ENCODE assay signal across 24 mouse cellular contexts in genomic region chr2:20977051-20977450, GRCm38 (mm10).
"Had no signal": no experiment of that assay in that cellular context is flagged by ENCODE, and none has a peak within 500 bp of the region (broad histone marks: within the 10 kb centered on the region; RNA-seq: fewer than 3 reads in every experiment).

No protein-coding gene starts in this region.

- H3K4me3 ChIP-seq: embryonic facial prominence, embryonic 10.5 days; embryonic facial prominence, embryonic 12.5 days; embryonic facial prominence, embryonic 13.5 days; embryonic facial prominence, embryonic 15.5 days; erythroblast, embryonic 14.5 days; forebrain, embryonic 10.5 days; forebrain, embryonic 12.5 days; forebrain, embryonic 13.5 days; forebrain, embryonic 15.5 days; gastrocnemius, adult 2 months; heart, adult 2 months had no signal

- H3K27me3 ChIP-seq: embryonic facial prominence, embryonic 12.5 days; embryonic facial prominence, embryonic 13.5 days; embryonic facial prominence, embryonic 15.5 days; forebrain, embryonic 12.5 days; forebrain, embryonic 13.5 days; forebrain, embryonic 15.5 days had no signal

- H3K36me3 ChIP-seq: embryonic facial prominence, embryonic 10.5 days; embryonic facial prominence, embryonic 12.5 days; embryonic facial prominence, embryonic 13.5 days; embryonic facial prominence, embryonic 15.5 days; forebrain, embryonic 10.5 days; forebrain, embryonic 12.5 days; forebrain, embryonic 15.5 days had no signal

- DNase-seq: cerebellum, adult 9-11 months; cerebellum, postnatal 10 days; cerebellum, postnatal 14 days; cerebellum, postnatal 25 days; cerebellum, postnatal 36 days; embryo, embryonic 11 days; forebrain, postnatal 0 days; gastrocnemius, adult 2 months; gastrocnemius, postnatal 10 days; gastrocnemius, postnatal 14 days; gastrocnemius, postnatal 25 days; gastrocnemius, postnatal 36 days; heart, adult 11 months; heart, adult 18-20 months; heart, adult 2 months had no signal

- H3K4me2 ChIP-seq: embryonic facial prominence, embryonic 12.5 days; embryonic facial prominence, embryonic 13.5 days; embryonic facial prominence, embryonic 15.5 days; forebrain, embryonic 12.5 days; forebrain, embryonic 13.5 days; forebrain, embryonic 15.5 days had no signal
